Mouse (Mus musculus) erythroblast, adult 5-6 weeks (primary cell): ENCODE data around the gene Sdf2. TPM values are rescaled to one million over a fixed set of nuclear protein-coding genes. Genes with fewer than 3 reads are reported as not detected.

ENCODE experiments used
- ATAC-seq: replicated peaks from 2 replicates; pipeline ENCODE4 v1.8.0; 2016; ENCODE audit warnings: moderate number of reproducible peaks, mild to moderate bottlenecking, moderate TSS enrichment, inconsistent platforms; ENCODE audit not compliant: poor library complexity, low FRiP score, severe bottlenecking
- total RNA-seq, 2 experiments: library from RNA; stranded (forward) in 1 of 2; stranded (reverse) in 1 of 2; fragments of 150-400 nt in 1 of 2; fragments of 200-764, 138-1000 nt in 1 of 2; gene quantifications; 2 replicates each; pipeline versions ENCODE4 v1.2.3 to v1.2.4; 2015 to 2017; ENCODE audit warnings: low replicate concordance in 2 of 2

The Sdf2 gene
- total RNA-seq, 2 experiments from 2014 or later: 16.7 to 19.4 TPM

GRCm38 (mm10) chr11:78260489-78261258 is 15.1 kb downstream of the Sdf2 start:
- ATAC-seq: no peak

DNA sequence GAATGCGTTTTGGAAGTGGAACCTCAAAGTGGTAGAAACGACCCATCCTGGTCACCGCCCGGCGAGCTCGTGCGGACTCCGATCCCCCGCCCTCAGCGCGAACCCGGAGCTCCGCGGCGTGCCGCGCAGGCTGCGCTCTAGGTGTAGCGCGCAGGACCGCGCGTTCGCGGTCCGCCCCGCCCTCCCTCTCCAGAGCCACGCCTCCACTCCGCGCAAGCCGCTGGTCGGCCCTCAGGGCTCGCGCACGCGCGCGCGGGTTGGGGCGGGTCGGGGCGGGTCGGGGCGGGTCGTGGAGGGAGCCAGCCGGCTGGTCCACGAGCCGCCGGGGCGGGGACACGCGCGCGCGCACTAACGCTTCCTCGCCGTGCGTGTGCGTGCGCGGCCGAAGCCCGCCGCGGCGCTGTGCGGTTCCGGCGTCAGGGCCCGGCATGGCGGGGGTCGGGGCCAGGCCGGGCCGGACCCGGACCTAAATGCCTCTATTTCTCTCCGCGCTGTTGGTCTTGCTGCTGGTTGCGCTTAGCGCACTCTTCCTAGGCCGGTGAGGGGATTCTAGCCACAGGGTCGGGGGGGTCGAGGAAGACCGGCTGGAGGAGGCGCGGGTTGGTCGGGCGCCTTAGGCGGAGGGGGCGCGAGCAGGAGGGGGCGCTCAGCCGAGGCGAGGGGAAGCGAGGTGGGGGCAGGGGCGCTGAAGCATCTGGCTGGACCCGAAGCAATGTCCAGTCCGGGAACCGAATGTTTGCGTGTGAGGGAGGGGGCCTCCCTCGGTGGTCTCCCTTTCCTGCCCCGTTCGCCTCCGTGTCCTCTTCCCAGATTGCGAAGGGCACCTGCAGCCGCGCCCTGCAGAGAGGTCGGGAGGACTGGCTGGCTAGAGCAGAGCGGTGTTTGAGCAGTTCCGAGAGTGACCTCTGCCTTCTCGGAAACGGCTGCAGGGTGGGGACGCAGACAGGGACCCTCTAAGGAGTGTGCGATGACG is 16.1 kb downstream of the Sdf2 start, which contains the start of gene 2610507B11Rik:
2610507B11Rik (plus strand) TSS at position 373 of the 973 bp plus-strand sequence.
- peak; percentile 89 for ATAC-seq

GRCm38 (mm10) chr11:78262550-78262949 is 17.0 kb downstream of the Sdf2 start:
- peak; percentile 62 for ATAC-seq

DNA sequence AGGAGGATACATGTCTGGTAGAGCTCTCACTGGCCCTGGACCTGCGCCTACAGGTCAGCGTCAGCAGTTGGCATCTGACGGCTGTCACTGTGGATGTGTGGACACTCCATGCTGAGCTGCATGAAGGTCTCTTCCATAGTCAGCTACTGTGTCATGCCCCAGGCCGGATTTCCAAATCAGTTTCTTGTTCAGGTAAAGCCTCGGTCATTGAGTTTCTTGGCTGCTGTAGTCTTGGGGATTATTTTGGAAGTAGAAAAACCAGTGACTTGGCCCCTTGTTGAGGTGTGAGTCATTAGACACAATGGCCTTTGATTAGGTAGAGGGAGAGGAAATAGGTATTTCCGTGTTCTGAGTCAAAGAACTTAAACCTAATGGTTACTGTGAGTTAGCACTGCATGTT is 20.0 kb downstream of the Sdf2 start:
- no peak for ATAC-seq

DNA sequence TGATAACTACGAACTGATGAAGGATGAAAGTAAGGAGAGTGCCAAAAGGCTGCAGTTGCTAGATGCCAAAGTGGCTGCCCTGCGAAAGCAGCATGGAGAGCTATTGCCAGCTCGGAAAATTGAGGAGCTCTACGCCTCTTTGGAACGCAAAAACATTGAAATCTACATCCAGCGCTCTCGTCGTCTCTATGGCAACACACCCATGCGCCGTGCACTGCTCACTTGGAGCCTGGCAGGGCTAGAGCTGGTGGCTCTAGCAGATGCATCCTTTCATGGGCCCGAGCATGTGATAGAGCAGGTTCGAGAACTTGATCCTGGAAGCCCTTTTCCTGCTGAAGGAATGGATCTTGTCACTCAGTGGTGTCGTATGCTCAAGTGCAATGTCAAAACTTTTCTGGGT is 26.4 kb downstream of the Sdf2 start:
- no peak for ATAC-seq

DNA sequence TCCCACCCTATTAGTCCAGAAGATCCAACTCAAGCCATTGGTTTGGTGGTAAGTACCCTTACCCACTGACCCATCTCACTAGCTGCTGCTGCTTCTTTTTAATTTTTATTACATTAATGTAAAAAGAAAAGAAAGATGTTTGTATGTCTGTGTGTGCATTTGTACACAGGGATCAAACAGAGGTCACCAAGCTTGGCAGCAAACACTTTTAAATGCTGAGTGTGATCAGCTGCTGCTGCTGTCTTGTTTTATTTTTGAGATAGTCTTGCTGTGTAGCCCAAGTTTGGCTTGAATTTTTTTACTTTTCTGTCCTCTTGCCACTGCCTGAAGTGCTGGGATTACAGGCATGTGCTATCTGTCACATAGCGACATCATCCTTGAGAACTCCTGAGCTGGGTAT is 30.1 kb downstream of the Sdf2 start:
- no peak for ATAC-seq

DNA sequence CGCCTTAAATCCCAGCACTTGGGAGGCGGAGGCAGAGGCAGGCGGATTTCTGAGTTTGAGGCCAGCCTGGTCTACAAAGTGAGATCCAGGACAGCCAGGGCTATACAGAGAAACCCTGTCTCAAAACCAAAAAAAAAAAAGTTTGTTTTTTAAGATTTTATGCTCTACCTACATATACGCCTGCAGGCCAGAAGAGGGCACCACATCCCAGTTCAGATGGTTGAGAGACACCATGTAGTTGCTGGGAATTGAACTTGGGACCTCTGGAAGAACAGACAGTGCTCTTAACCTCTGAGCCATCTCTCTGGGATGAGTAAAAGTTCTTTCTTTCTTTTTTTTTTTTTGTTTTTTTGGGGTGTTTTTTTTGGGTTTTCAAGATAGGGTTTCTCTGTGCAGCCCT is 30.6 kb downstream of the Sdf2 start:
- ATAC-seq: 0 out of 2 replicates have a peak, but pooled peaks have one; percentile 46

DNA sequence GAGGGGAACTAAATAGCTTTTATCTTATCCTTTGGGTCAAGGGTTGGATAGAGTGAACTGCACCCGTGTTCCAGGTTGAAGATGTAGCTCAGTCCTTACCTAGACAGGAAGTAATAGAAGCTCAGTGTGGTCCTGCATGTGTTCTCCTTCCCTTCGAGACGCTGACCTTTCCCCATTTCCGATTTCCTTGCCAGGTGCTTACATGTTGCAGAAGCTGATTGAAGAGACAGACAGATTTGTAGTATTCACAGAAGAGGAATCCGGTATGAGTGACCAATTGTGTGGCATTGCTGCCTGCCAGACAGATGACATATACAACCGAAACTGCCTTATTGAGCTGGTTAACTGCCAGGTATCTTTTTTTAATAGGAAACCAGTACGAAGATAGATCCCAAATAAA is 33.3 kb downstream of the Sdf2 start:
- ATAC-seq: no peak

DNA sequence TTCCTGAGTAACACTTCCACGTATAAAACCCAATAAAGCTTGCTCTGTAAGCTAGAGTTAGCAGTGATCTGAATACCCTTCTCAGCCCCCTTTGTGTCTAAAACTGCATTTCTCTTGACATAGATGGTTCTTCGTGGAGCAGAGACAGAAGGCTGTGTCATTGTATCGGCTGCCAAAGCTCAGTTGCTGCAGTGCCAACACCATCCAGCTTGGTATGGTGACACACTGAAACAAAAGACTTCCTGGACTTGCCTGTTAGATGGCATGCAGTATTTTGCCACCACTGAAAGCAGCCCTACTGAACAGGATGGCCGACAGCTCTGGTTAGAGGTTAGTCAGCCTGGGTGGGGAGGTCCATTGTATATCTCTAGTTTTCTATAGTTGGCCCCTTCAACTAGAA is 34.0 kb downstream of the Sdf2 start:
- ATAC-seq: no peak

- no peak for ATAC-seq
Observed at GRCm38 (mm10) chr11:78289146-78289763, 43.7 kb downstream of the Sdf2 start.

GRCm38 (mm10) chr11:78290654-78291053 is 45.1 kb downstream of the Sdf2 start, which contains the start of gene BC030499:
BC030499 (plus strand) TSS chr11:78290841.
- ATAC-seq: no peak

- ATAC-seq: no peak
Observed at GRCm38 (mm10) chr11:78294585-78294984, 49.0 kb downstream of the Sdf2 start.

GRCm38 (mm10) chr11:78300917-78301316 is 55.4 kb downstream of the Sdf2 start:
- ATAC-seq: no peak

- ATAC-seq: peak; percentile 99
Observed at GRCm38 (mm10) chr11:78301357-78302084, 56.0 kb downstream of the Sdf2 start, which contains the start of gene Spag5. Spag5 (plus strand) TSS chr11:78301529.

Other genes with a start within 250 kb of the Sdf2 start
- gene Dhrs13, start 213.5 kb upstream of the Sdf2 start, total RNA-seq (2015; ENCODE audit: low replicate concordance): 3.1 and 6.0 TPM in 2 replicates
- gene Dhrs13, start 213.5 kb upstream of the Sdf2 start, total RNA-seq (2017; ENCODE audit: low replicate concordance): 1.5 and 3.6 TPM in 2 replicates
- gene Flot2, start 207.8 kb upstream of the Sdf2 start, total RNA-seq (2015; ENCODE audit: low replicate concordance): 14.2 and 31.5 TPM in 2 replicates
- gene Flot2, start 207.8 kb upstream of the Sdf2 start, total RNA-seq (2017; ENCODE audit: low replicate concordance): 22.5 and 24.7 TPM in 2 replicates
- gene Eral1, start 165.4 kb upstream of the Sdf2 start, total RNA-seq (2015; ENCODE audit: low replicate concordance): 3.7 and 7.7 TPM in 2 replicates
- gene Eral1, start 165.4 kb upstream of the Sdf2 start, total RNA-seq (2017; ENCODE audit: low replicate concordance): 3.9 and 7.0 TPM in 2 replicates
- 10.2 and 14.8 TPM in 2 replicates for gene Fam222b, start 151.1 kb upstream of the Sdf2 start, total RNA-seq (2015; ENCODE audit: low replicate concordance)
- gene Fam222b, start 151.1 kb upstream of the Sdf2 start, total RNA-seq (2017; ENCODE audit: low replicate concordance): 1.4 and 3.7 TPM in 2 replicates
- gene Traf4, start 80.2 kb upstream of the Sdf2 start, total RNA-seq (2015; ENCODE audit: low replicate concordance): 2.1 and 3.6 TPM in 2 replicates
- 3.2 and 3.5 TPM in 2 replicates for gene Traf4, start 80.2 kb upstream of the Sdf2 start, total RNA-seq (2017; ENCODE audit: low replicate concordance)
- 9.6 and 12.1 TPM in 2 replicates for gene Nek8, start 69.1 kb upstream of the Sdf2 start, total RNA-seq (2015; ENCODE audit: low replicate concordance)
- gene Nek8, start 69.1 kb upstream of the Sdf2 start, total RNA-seq (2017; ENCODE audit: low replicate concordance): 5.7 and 16.7 TPM in 2 replicates
- gene Tlcd1, start 69.0 kb upstream of the Sdf2 start, total RNA-seq (2015; ENCODE audit: low replicate concordance): 69.0 and 77.1 TPM in 2 replicates
- gene Tlcd1, start 69.0 kb upstream of the Sdf2 start, total RNA-seq (2017; ENCODE audit: low replicate concordance): 96.9 and 181 TPM in 2 replicates
- gene Rpl23a, start 62.2 kb upstream of the Sdf2 start, total RNA-seq (2015; ENCODE audit: low replicate concordance): 792 and 815 TPM in 2 replicates
- gene Rpl23a, start 62.2 kb upstream of the Sdf2 start, total RNA-seq (2017; ENCODE audit: low replicate concordance): 585 and 685 TPM in 2 replicates
- 7.9 TPM in 1 of 2 replicates, not detected in the other for gene Rab34, start 57.3 kb upstream of the Sdf2 start, total RNA-seq (2015; ENCODE audit: low replicate concordance)
- gene Rab34, start 57.3 kb upstream of the Sdf2 start, total RNA-seq (2017; ENCODE audit: low replicate concordance): 1.3 and 9.9 TPM in 2 replicates
- gene Proca1, start 52.4 kb upstream of the Sdf2 start, total RNA-seq (2015; ENCODE audit: low replicate concordance): 1.5 TPM in 1 of 2 replicates, not detected in the other
- gene Proca1, start 52.4 kb upstream of the Sdf2 start, total RNA-seq (2017; ENCODE audit: low replicate concordance): not detected in 2 replicates
- gene Supt6, start 241 bp downstream of the Sdf2 start, total RNA-seq (2015; ENCODE audit: low replicate concordance): 9.0 and 14.8 TPM in 2 replicates
- gene Supt6, start 241 bp downstream of the Sdf2 start, total RNA-seq (2017; ENCODE audit: low replicate concordance): 17.5 and 22.7 TPM in 2 replicates
- 17.3 and 36.3 TPM in 2 replicates for gene 2610507B11Rik, start 16.0 kb downstream of the Sdf2 start, total RNA-seq (2015; ENCODE audit: low replicate concordance)
- 23.6 and 33.3 TPM in 2 replicates for gene 2610507B11Rik, start 16.0 kb downstream of the Sdf2 start, total RNA-seq (2017; ENCODE audit: low replicate concordance)
- gene BC030499, start 45.1 kb downstream of the Sdf2 start, total RNA-seq (2015; ENCODE audit: low replicate concordance): not detected in 2 replicates
- 0.43 TPM in 1 of 2 replicates, not detected in the other for gene BC030499, start 45.1 kb downstream of the Sdf2 start, total RNA-seq (2017; ENCODE audit: low replicate concordance)
- gene Spag5, start 55.8 kb downstream of the Sdf2 start, total RNA-seq (2015; ENCODE audit: low replicate concordance): 12.3 and 20.3 TPM in 2 replicates
- gene Spag5, start 55.8 kb downstream of the Sdf2 start, total RNA-seq (2017; ENCODE audit: low replicate concordance): 40.4 and 60.1 TPM in 2 replicates
- gene Aldoc, start 77.2 kb downstream of the Sdf2 start, total RNA-seq (2015; ENCODE audit: low replicate concordance): not detected in 2 replicates
- 0.28 TPM in 1 of 2 replicates, not detected in the other for gene Aldoc, start 77.2 kb downstream of the Sdf2 start, total RNA-seq (2017; ENCODE audit: low replicate concordance)
- 3.3 and 10.0 TPM in 2 replicates for gene Pigs, start 82.7 kb downstream of the Sdf2 start, total RNA-seq (2015; ENCODE audit: low replicate concordance)
- 2.5 and 3.6 TPM in 2 replicates for gene Pigs, start 82.7 kb downstream of the Sdf2 start, total RNA-seq (2017; ENCODE audit: low replicate concordance)
- gene Unc119, start 97.7 kb downstream of the Sdf2 start, total RNA-seq (2015; ENCODE audit: low replicate concordance): 17.1 and 20.9 TPM in 2 replicates
- 9.6 and 15.0 TPM in 2 replicates for gene Unc119, start 97.7 kb downstream of the Sdf2 start, total RNA-seq (2017; ENCODE audit: low replicate concordance)
- gene Foxn1, start 140.8 kb downstream of the Sdf2 start, total RNA-seq (2015; ENCODE audit: low replicate concordance): not detected in 2 replicates
- not detected in 2 replicates for gene Foxn1, start 140.8 kb downstream of the Sdf2 start, total RNA-seq (2017; ENCODE audit: low replicate concordance)
- 1.0 TPM in 1 of 2 replicates, not detected in the other for gene Slc13a2, start 176.5 kb downstream of the Sdf2 start, total RNA-seq (2015; ENCODE audit: low replicate concordance)
- not detected in 2 replicates for gene Slc13a2, start 176.5 kb downstream of the Sdf2 start, total RNA-seq (2017; ENCODE audit: low replicate concordance)
- 1.3 TPM in 1 of 2 replicates, not detected in the other for gene Slc46a1, start 220.0 kb downstream of the Sdf2 start, total RNA-seq (2015; ENCODE audit: low replicate concordance)
- 0.84 TPM in 1 of 2 replicates, not detected in the other for gene Slc46a1, start 220.0 kb downstream of the Sdf2 start, total RNA-seq (2017; ENCODE audit: low replicate concordance)